Mouse (Mus musculus): ENCODE measurements around the gene Gm8281.
"Not testable (repeated sequence)": the region's sequence is repeated elsewhere in the genome, so short reads cannot be mapped to it uniquely, and the experiment has no call there.

Gene Gm8281

DNA sequence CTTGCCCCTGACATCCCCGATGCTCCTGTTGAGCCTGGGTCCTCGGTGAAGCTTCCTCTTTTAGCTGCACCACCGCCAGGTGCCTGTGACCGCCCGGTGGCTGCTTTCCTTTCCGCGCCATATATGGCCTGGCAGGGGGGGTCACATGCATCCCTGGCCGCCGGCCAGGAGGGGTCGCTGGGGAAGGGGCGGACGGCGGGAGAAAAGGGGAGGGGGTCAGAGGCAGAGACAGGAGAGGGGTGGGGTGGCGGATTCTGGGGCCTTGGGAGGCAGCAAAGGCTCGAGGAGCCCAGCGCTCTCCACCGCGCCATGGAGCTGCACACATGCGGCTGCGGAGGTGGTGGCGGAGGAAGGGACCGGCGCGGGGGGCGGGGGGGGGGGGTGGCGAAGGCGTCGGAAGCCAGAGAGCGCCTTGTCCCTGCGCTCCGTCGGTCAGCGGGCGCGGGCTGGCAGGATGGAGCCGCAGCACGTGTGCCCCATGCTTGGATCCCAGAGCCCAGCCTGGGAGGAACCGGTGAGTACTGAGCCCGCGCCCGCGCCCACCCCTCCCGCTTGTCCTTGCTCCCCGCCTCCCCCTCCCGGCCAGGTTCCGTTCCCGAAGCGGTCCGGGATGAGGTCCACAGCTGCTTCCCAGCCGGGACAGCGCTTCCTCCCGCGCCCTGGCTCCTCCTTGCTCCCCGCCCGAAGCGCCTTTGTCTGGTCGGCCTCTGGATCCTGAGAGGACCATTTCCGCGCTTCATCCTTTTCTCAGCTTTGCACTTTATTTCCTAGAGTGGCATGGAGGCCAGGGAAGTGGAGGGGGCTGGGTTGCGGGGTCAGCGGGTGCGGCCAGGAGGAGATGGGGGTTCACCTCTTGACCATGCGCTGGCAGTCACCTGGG, at the start of gene Gm8281:
Gene Gm8281, plus strand, starts transcription at position 430 of the 880 bp plus-strand sequence.
- DNase-seq (ENCODE audit: low spot score in 2 of 2): not testable (repeated sequence)

DNA sequence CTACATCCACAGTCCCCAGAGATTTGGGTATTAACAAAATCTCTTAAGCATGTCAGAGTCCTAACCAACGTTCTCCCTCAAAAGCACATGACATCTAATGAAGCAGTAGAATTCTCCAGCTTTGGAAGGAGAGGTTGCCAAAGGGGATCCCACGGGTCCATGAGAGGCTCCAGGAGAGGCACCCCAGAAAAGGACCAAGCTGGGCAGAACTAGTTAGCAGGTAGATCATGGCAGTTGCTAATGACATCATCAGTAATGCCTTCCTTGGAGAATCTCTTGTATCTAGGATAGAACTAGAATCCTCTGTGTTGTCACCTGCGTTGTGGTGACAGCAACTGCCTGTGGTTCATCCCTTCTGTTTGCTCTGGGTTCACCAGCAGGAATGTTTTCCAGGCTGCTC, 20.5 kb upstream of the Gm8281 start, which contains the start of gene 4930555G01Rik:
Gene 4930555G01Rik, plus strand, starts transcription at position 301 of the 400 bp plus-strand sequence.
- not testable (repeated sequence) for DNase-seq (ENCODE audit: low spot score in 2 of 2)

DNA sequence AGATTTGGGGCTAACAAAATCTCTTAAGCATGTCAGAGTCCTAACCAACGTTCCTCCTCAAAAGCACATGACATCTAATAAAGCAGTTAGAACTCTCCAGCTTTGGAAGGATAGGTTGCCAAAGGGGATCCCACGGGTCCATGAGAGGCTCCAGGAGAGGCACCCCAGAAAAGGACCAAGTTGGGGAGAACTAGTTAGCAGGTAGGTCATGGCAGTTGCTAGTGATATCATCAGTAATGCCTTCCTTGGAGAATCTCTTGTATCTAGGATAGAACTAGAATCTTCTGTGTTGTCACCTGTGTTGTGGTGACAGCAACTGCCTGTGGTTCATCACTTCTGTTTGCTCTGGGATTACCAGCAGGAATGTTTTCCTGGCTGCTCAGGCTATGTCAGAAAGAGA, 60.4 kb downstream of the Gm8281 start, which contains the start of gene Gm8279:
Gene Gm8279, plus strand, starts transcription at position 301 of the 400 bp plus-strand sequence.
- not testable (repeated sequence) for DNase-seq (ENCODE audit: low spot score in 2 of 2)
